Mouse (Mus musculus) G1E (cell line): ENCODE data around the gene Nos1ap. TPM values are rescaled to one million over a fixed set of nuclear protein-coding genes. Genes with fewer than 3 reads are reported as not detected.

Source experiments
- ATAC-seq: 2 replicates; pipeline ENCODE4 v1.8.0; 2016; ENCODE audit warnings: mild to moderate bottlenecking; ENCODE audit not compliant: insufficient number of reproducible peaks, poor library complexity, low FRiP score, severe bottlenecking; ENCODE audit errors: extremely low read depth
- DNase-seq: peaks from one replicate; pipeline ENCODE4 v3.0.0; 2012; ENCODE audit warnings: low spot score
- H3K27me3 ChIP-seq: 2 replicates; pipeline ENCODE4 v1.6.1; 2012; ENCODE audit warnings: mild to moderate bottlenecking, low read length, inconsistent platforms; ENCODE audit not compliant: insufficient read depth
- H3K36me3 ChIP-seq: replicated peaks from 2 replicates; pipeline ENCODE3; 2012; ENCODE audit warnings: mild to moderate bottlenecking, inconsistent platforms
- H3K4me1 ChIP-seq: 2 replicates; pipeline ENCODE4 v1.6.1; 2012; ENCODE audit warnings: low read depth, low read length, inconsistent platforms, mixed read lengths; ENCODE audit not compliant: insufficient read depth
- H3K4me3 ChIP-seq: 2 replicates; pipeline ENCODE4 v1.5.1; 2012; ENCODE audit warnings: low read depth, mild to moderate bottlenecking, inconsistent platforms, low read length, moderate library complexity, mixed read lengths
- H3K9me3 ChIP-seq: replicated peaks from 2 replicates; pipeline ENCODE4 v1.6.1; 2012; ENCODE audit warnings: inconsistent platforms
- CTCF ChIP-seq: IDR thresholded peaks from 2 replicates; pipeline ENCODE4 v1.5.1; 2012; ENCODE audit warnings: low read depth, low read length, inconsistent platforms, mixed read lengths
- GATA1 ChIP-seq: IDR thresholded peaks from 2 replicates; pipeline ENCODE4 v1.6.1; 2012; ENCODE audit warnings: borderline replicate concordance, low read length, inconsistent platforms, mixed read lengths
- GATA2 ChIP-seq: IDR thresholded peaks from 2 replicates; pipeline ENCODE4 v1.6.1; 2012; ENCODE audit warnings: low read depth, low read length, inconsistent platforms, borderline replicate concordance
- POLR2AphosphoS5 ChIP-seq: IDR thresholded peaks from 2 replicates; pipeline ENCODE4 v1.6.1; 2012; ENCODE audit warnings: low read depth, low read length, inconsistent platforms; ENCODE audit not compliant: insufficient replicate concordance
- TAL1 ChIP-seq: conservative IDR thresholded peaks from 2 replicates; pipeline ENCODE4 v1.6.1; 2012; ENCODE audit warnings: low read depth, low read length, inconsistent platforms, mixed read lengths
- polyA plus RNA-seq: library from polyadenylated mRNA; stranded (reverse); fragments of >175 nt; gene quantifications from 2 replicates; pipeline ENCODE4 v1.2.3, GENCODE M21; 2012
- total RNA-seq, 2 experiments: library from RNA; stranded (forward) in 1 of 2; stranded (reverse) in 1 of 2; fragments of 200-1000 nt in 1 of 2; fragments of >200 nt in 1 of 2; fragmentation: Nextera tagmentation in 1 of 2; gene quantifications; 2 replicates each; pipeline ENCODE4 v1.2.3; 2014 to 2017

The Nos1ap gene
- total and polyA plus RNA-seq, 3 experiments = 1.6 to 18.2 (median 6.1) TPM

- Histone ChIP-seq H3K4me1 (no peaks in the 10 kb centered on the region), H3K4me3 (no peak overlapping the region), H3K9me3 (no peaks in the 10 kb centered on the region), H3K36me3 (no peaks in the 10 kb centered on the region), H3K27me3 (peaks cover 6% of the 10 kb centered on the region; the same call in 1 of the 2 replicates)
- ATAC-seq (no peak), DNase-seq (no peak)
- TF ChIP-seq GATA2 (no peak), POLR2AphosphoS5 (no peak), GATA1 (no peak), CTCF (no peak), TAL1 (no peak)
Observed at GRCm38 (mm10) chr1:170346266-170346665, 243.4 kb downstream of the Nos1ap start.

GRCm38 (mm10) chr1:170343906-170344305 lies 245.8 kb downstream of the Nos1ap start:
- Histone ChIP-seq H3K4me3 (no peak overlapping the region), H3K36me3 (no peaks in the 10 kb centered on the region), H3K4me1 (no peaks in the 10 kb centered on the region), H3K27me3 (peaks cover 6% of the 10 kb centered on the region; the same call in 1 of the 2 replicates), H3K9me3 (no peaks in the 10 kb centered on the region)
- ATAC-seq (no peak), DNase-seq (no peak)
- TF ChIP-seq GATA1 = no peak
- TF ChIP-seq POLR2AphosphoS5 = no peak

GRCm38 (mm10) chr1:170343081-170343480 lies 246.6 kb downstream of the Nos1ap start:
- Histone ChIP-seq H3K9me3 (no peaks in the 10 kb centered on the region), H3K4me3 (no peak overlapping the region)

GRCm38 (mm10) chr1:170339943-170340342 lies 249.7 kb downstream of the Nos1ap start:
- Histone ChIP-seq H3K36me3 (no peaks in the 10 kb centered on the region), H3K4me3 (no peak overlapping the region), H3K9me3 (no peaks in the 10 kb centered on the region), H3K27me3 (peaks cover 5% of the 10 kb centered on the region; the same call in 1 of the 2 replicates), H3K4me1 (no peaks in the 10 kb centered on the region)
- no peak for DNase-seq
- no peak for TF ChIP-seq TAL1
- TF ChIP-seq POLR2AphosphoS5 = no peak
- no peak for TF ChIP-seq GATA2
- no peak for TF ChIP-seq GATA1
- TF ChIP-seq CTCF = no peak
- no peak for ATAC-seq

More at GRCm38 (mm10) chr1:170343081-170343480, 246.6 kb downstream of the Nos1ap start:
- H3K4me1 ChIP-seq = no peaks in the 10 kb centered on the region
- DNase-seq (no peak), ATAC-seq (no peak)
- TF ChIP-seq GATA1 (no peak), POLR2AphosphoS5 (no peak), CTCF (no peak), GATA2 (no peak), TAL1 (no peak)
- H3K27me3 ChIP-seq = peaks cover 7% of the 10 kb centered on the region; the same call in 1 of the 2 replicates
- no peaks in the 10 kb centered on the region for H3K36me3 ChIP-seq

- Histone ChIP-seq H3K9me3 (no peaks in the 10 kb centered on the region), H3K4me3 (no peak overlapping the region), H3K4me1 (no peaks in the 10 kb centered on the region), H3K36me3 (no peaks in the 10 kb centered on the region), H3K27me3 (no peaks in the 10 kb centered on the region)
- ATAC-seq (no peak), DNase-seq (no peak)
- TF ChIP-seq GATA2 = no peak
- TF ChIP-seq POLR2AphosphoS5 = no peak
- TF ChIP-seq GATA1 = no peak
- no peak for TF ChIP-seq TAL1
- TF ChIP-seq CTCF = no peak
Observed at GRCm38 (mm10) chr1:170332775-170333174, 256.9 kb downstream of the Nos1ap start.

- peaks cover 4% of the 10 kb centered on the region; the same call in 1 of the 2 replicates for H3K27me3 ChIP-seq
- no peak for DNase-seq
- H3K4me1 ChIP-seq = no peaks in the 10 kb centered on the region
- TF ChIP-seq GATA1 (no peak), TAL1 (no peak), POLR2AphosphoS5 (no peak), CTCF (no peak), GATA2 (no peak)
- no peaks in the 10 kb centered on the region for H3K36me3 ChIP-seq
- no peak for ATAC-seq
- no peaks in the 10 kb centered on the region for H3K9me3 ChIP-seq
- H3K4me3 ChIP-seq = no peak overlapping the region
Observed at GRCm38 (mm10) chr1:170331926-170332325, 257.7 kb downstream of the Nos1ap start.

- Histone ChIP-seq H3K27me3 (peaks cover 4% of the 10 kb centered on the region; the same call in 1 of the 2 replicates), H3K9me3 (no peaks in the 10 kb centered on the region), H3K36me3 (no peaks in the 10 kb centered on the region), H3K4me3 (no peak overlapping the region), H3K4me1 (no peaks in the 10 kb centered on the region)
- TF ChIP-seq GATA1 (no peak), GATA2 (no peak), POLR2AphosphoS5 (no peak), CTCF (no peak), TAL1 (no peak)
- DNase-seq (no peak), ATAC-seq (no peak)
Observed at GRCm38 (mm10) chr1:170325277-170325676, 264.4 kb downstream of the Nos1ap start.
